Mouse (Mus musculus): ENCODE results near the gene Rpl7l1.

DNA sequence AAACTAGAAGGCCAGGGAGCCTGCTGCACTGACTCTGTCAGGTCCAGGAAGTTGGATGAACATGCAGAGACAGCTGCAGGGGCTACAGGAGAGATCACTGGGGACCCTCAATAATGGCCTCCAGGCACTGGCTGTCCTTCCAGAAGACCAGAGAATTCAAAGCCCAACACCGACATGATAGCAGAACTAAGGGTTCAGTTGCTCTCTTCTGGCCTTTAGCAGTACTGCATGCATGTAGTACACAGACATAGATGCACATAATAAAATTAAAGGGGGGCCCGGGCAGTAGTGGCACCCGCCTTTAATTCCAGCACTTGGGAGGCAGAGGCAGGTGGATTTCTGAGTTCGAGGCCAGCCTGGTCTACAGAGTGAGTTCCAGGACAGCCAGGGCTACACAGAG, 11.4 kb downstream of the Rpl7l1 start:
- TF ChIP-seq CTCF (IDR thresholded peaks at IDR 0.05; ENCODE audit: low read depth) (peak; percentile 36; the same call in 1 of the 2 replicates), EP300 (IDR thresholded peaks at IDR 0.05; ENCODE audit: low read depth) (no peak)

All from liver, embryonic 14.5 days (tissue).